Mouse (Mus musculus) liver, postnatal 0 days (tissue): ENCODE measurements at regions not wholly inside any gene's neighbourhood (a gene's known extent, or its start where the extent isn't known, plus 50 kb on each side); places are given as distances from the start of the nearest gene placed in this dataset.

Experiments used
- CTCF ChIP-seq: sonication (generic); IDR thresholded peaks from 2 replicates; pipeline ENCODE4 v1.5.1; 2016; ENCODE audit warnings: antibody characterized with exemption, low read depth
- EP300 ChIP-seq: IDR thresholded peaks from 2 replicates; pipeline ENCODE4 v1.6.1; 2016; ENCODE audit warnings: antibody characterized with exemption, low read depth, mild to moderate bottlenecking

DNA sequence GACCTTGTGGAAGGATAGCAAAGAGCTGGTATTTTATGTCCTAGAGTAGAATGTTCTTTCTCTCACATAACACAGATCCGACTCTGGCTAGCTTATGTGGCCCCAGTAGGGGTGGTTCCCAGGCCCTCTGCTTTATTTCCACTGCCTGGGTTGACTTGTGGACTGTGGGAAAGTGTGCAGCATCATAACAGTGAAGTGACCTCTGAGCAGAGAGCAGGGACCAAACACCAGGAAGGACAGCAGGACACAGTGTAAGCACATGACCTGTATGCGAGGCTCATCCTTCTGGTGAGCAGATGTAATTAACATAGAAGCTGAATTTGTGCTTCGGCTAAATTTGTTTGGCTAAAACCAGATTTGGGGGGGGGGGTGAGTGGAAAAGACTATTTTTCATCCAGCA, 132.1 kb downstream of the Fam174a start:
- TF ChIP-seq EP300 = no peak
- no peak for TF ChIP-seq CTCF
